Mouse (Mus musculus): ENCODE data around the gene Olfr97. TPM values are rescaled to one million over a fixed set of nuclear protein-coding genes. Genes with fewer than 3 reads are reported as not detected.

Olfr97 gene
- polyA plus RNA-seq, 1 experiment from 2014 or later = not detected

DNA sequence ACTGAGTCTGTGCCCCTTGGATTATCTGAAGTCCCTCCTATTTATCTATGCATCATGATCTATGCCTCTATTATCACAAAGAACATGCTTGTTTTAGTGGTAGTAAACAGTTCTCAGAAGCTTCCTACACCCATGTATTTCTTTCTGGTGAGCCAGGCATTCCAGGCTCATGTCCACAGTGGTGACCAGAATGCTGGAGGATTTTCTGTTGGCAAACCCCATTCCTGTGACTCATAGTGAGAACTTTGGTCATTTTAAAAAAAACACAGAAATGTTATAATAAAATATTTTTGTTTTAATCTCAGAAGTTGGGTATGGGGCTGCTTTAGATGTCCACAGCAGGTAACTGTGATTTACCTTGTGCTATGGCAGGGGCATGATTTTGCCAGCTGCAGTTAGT, 12.3 kb upstream of the Olfr97 start:
- Histone ChIP-seq H3K36me3 (ENCODE audit: control insufficient read depth, insufficient read depth, low read length) (no peaks in the 10 kb centered on the region), H3K4me1 (ENCODE audit: control insufficient read depth, insufficient read depth, low read length) (no peaks in the 10 kb centered on the region), H3K27ac (replicated peaks; ENCODE audit: low read depth, low read length) (no peak overlapping the region), H3K4me2 (ENCODE audit: low read depth, low read length) (no peak overlapping the region), H3K27me3 (replicated peaks; ENCODE audit: control insufficient read depth, insufficient read depth, low read length) (no peaks in the 10 kb centered on the region), H3K9ac (ENCODE audit: low read depth, low read length) (no peak overlapping the region), H3K4me3 (ENCODE audit: low read depth, low read length) (no peak overlapping the region), H3K9me3 (ENCODE audit: control insufficient read depth, low read length) (no peaks in the 10 kb centered on the region)
- DNase-seq (ENCODE audit: low spot score) (no peak), ATAC-seq (ENCODE audit: low read depth) (no peak)

GRCm38 (mm10) chr17:37246715-37247114, 9.6 kb upstream of the Olfr97 start:
- no peak overlapping the region for H3K4me2 ChIP-seq (ENCODE audit: low read depth, low read length)
- DNase-seq (ENCODE audit: low spot score) = peak; percentile 4
- no peaks in the 10 kb centered on the region for H3K4me1 ChIP-seq (ENCODE audit: control insufficient read depth, insufficient read depth, low read length)
- WGBS = 32% methylated on average over 5 of the region's 5 CpGs
- H3K4me3 ChIP-seq (ENCODE audit: low read depth, low read length) = no peak overlapping the region
- no peak overlapping the region for H3K9ac ChIP-seq (ENCODE audit: low read depth, low read length)
- ATAC-seq (ENCODE audit: low read depth) = 0 out of 2 replicates have a peak, but pooled peaks have one; percentile 41
- no peak overlapping the region for H3K27ac ChIP-seq (replicated peaks; ENCODE audit: low read depth, low read length)
- H3K36me3 ChIP-seq (ENCODE audit: control insufficient read depth, insufficient read depth, low read length) = no peaks in the 10 kb centered on the region
- H3K9me3 ChIP-seq (ENCODE audit: control insufficient read depth, low read length) = no peaks in the 10 kb centered on the region
- H3K27me3 ChIP-seq (replicated peaks; ENCODE audit: control insufficient read depth, insufficient read depth, low read length) = no peaks in the 10 kb centered on the region

GRCm38 (mm10) chr17:37242198-37242597, 5.1 kb upstream of the Olfr97 start:
- Histone ChIP-seq H3K9ac (ENCODE audit: low read depth, low read length) (no peak overlapping the region), H3K4me3 (ENCODE audit: low read depth, low read length) (no peak overlapping the region), H3K9me3 (ENCODE audit: control insufficient read depth, low read length) (no peaks in the 10 kb centered on the region), H3K36me3 (ENCODE audit: control insufficient read depth, insufficient read depth, low read length) (no peaks in the 10 kb centered on the region), H3K4me2 (ENCODE audit: low read depth, low read length) (no peak overlapping the region), H3K27me3 (replicated peaks; ENCODE audit: control insufficient read depth, insufficient read depth, low read length) (no peaks in the 10 kb centered on the region), H3K4me1 (ENCODE audit: control insufficient read depth, insufficient read depth, low read length) (no peaks in the 10 kb centered on the region), H3K27ac (replicated peaks; ENCODE audit: low read depth, low read length) (no peak overlapping the region)
- DNase-seq (ENCODE audit: low spot score) (no peak), ATAC-seq (ENCODE audit: low read depth) (no peak)
- WGBS = 56% methylated on average over 3 of the region's 3 CpGs

- Histone ChIP-seq H3K4me3 (ENCODE audit: low read depth, low read length) (no peak overlapping the region), H3K9ac (ENCODE audit: low read depth, low read length) (no peak overlapping the region), H3K9me3 (ENCODE audit: control insufficient read depth, low read length) (peaks cover 6% of the 10 kb centered on the region; the same call in 1 of the 2 replicates), H3K4me2 (ENCODE audit: low read depth, low read length) (no peak overlapping the region), H3K27me3 (replicated peaks; ENCODE audit: control insufficient read depth, insufficient read depth, low read length) (no peaks in the 10 kb centered on the region), H3K36me3 (ENCODE audit: control insufficient read depth, insufficient read depth, low read length) (no peaks in the 10 kb centered on the region), H3K4me1 (ENCODE audit: control insufficient read depth, insufficient read depth, low read length) (no peaks in the 10 kb centered on the region), H3K27ac (replicated peaks; ENCODE audit: low read depth, low read length) (no peak overlapping the region)
- WGBS = 26% methylated on average over 1 of the region's 1 CpGs
- no peak for DNase-seq (ENCODE audit: low spot score)
- no peak for ATAC-seq (ENCODE audit: low read depth)
These were observed 15.3 kb downstream of the Olfr97 start for GRCm38 (mm10) chr17:37221879-37222278.

DNA sequence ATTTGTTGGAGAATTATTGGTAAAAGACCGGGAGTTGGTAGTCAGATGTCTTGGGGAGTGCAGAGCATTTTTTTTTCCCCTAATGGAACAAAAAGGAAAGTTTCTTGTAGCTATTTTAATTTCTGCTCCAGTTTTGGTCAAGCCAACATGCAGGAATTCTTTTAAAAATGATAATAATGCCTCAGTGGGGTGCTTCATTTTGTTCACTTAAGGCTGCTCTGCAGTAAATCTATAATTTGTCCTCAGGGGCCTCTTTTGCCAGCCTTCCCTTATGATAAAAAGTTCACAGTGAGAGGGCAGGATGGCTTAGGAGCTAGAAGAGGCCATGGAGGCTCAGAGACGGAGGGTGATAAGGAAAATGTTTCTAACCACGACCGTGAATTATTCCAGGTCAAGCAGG, 17.3 kb downstream of the Olfr97 start, which contains the start of gene Olfr96:
Gene Olfr96, plus strand, starts transcription at position 301 of the 400 bp plus-strand sequence.
- Histone ChIP-seq H3K9me3 (ENCODE audit: control insufficient read depth, low read length) (peaks cover 6% of the 10 kb centered on the region; the same call in 1 of the 2 replicates), H3K27me3 (replicated peaks; ENCODE audit: control insufficient read depth, insufficient read depth, low read length) (no peaks in the 10 kb centered on the region), H3K27ac (replicated peaks; ENCODE audit: low read depth, low read length) (no peak within 1 kb of the TSS), H3K4me1 (ENCODE audit: control insufficient read depth, insufficient read depth, low read length) (no peaks in the 10 kb centered on the region), H3K36me3 (ENCODE audit: control insufficient read depth, insufficient read depth, low read length) (no peaks in the 10 kb centered on the region), H3K4me3 (ENCODE audit: low read depth, low read length) (no peak within 1 kb of the TSS), H3K4me2 (ENCODE audit: low read depth, low read length) (no peak within 1 kb of the TSS), H3K9ac (ENCODE audit: low read depth, low read length) (no peak within 1 kb of the TSS)
- no peak for DNase-seq (ENCODE audit: low spot score)
- 65% methylated on average over 4 of the region's 4 CpGs for WGBS
- no peak for ATAC-seq (ENCODE audit: low read depth)

- no peaks in the 10 kb centered on the region for H3K4me1 ChIP-seq (ENCODE audit: control insufficient read depth, insufficient read depth, low read length)
- 85% methylated on average over 3 of the region's 3 CpGs for WGBS
- peaks cover 6% of the 10 kb centered on the region; the same call in 1 of the 2 replicates for H3K9me3 ChIP-seq (ENCODE audit: control insufficient read depth, low read length)
- ATAC-seq (ENCODE audit: low read depth) (no peak), DNase-seq (ENCODE audit: low spot score) (no peak)
- no peak overlapping the region for H3K9ac ChIP-seq (ENCODE audit: low read depth, low read length)
- H3K4me3 ChIP-seq (ENCODE audit: low read depth, low read length) = no peak overlapping the region
- no peak overlapping the region for H3K4me2 ChIP-seq (ENCODE audit: low read depth, low read length)
- no peaks in the 10 kb centered on the region for H3K36me3 ChIP-seq (ENCODE audit: control insufficient read depth, insufficient read depth, low read length)
- no peak overlapping the region for H3K27ac ChIP-seq (replicated peaks; ENCODE audit: low read depth, low read length)
- no peaks in the 10 kb centered on the region for H3K27me3 ChIP-seq (replicated peaks; ENCODE audit: control insufficient read depth, insufficient read depth, low read length)
These were observed 18.6 kb downstream of the Olfr97 start for GRCm38 (mm10) chr17:37218486-37218885.

GRCm38 (mm10) chr17:37213018-37213417, 24.1 kb downstream of the Olfr97 start, which contains the start of gene Olfr95:
Olfr95 (minus strand) TSS chr17:37213118.
- Histone ChIP-seq H3K4me1 (ENCODE audit: control insufficient read depth, insufficient read depth, low read length) (no peaks in the 10 kb centered on the region), H3K4me3 (ENCODE audit: low read depth, low read length) (no peak within 1 kb of the TSS), H3K9ac (ENCODE audit: low read depth, low read length) (no peak within 1 kb of the TSS), H3K27me3 (replicated peaks; ENCODE audit: control insufficient read depth, insufficient read depth, low read length) (peaks cover 24% of the 10 kb centered on the region), H3K9me3 (ENCODE audit: control insufficient read depth, low read length) (peaks cover 6% of the 10 kb centered on the region; the same call in 1 of the 2 replicates), H3K4me2 (ENCODE audit: low read depth, low read length) (no peak within 1 kb of the TSS), H3K27ac (replicated peaks; ENCODE audit: low read depth, low read length) (no peak within 1 kb of the TSS), H3K36me3 (ENCODE audit: control insufficient read depth, insufficient read depth, low read length) (no peaks in the 10 kb centered on the region)
- 64% methylated on average over 3 of the region's 3 CpGs for WGBS
- DNase-seq (ENCODE audit: low spot score) = no peak
- no peak for ATAC-seq (ENCODE audit: low read depth)

- whole genome bisulfite sequencing = 20% methylated on average over 40 of the region's 40 CpGs
- Histone ChIP-seq H3K4me2 (ENCODE audit: low read depth, low read length) (peak overlapping the region; percentile 39), H3K27me3 (replicated peaks; ENCODE audit: control insufficient read depth, insufficient read depth, low read length) (peaks cover 24% of the 10 kb centered on the region), H3K9ac (ENCODE audit: low read depth, low read length) (no peak overlapping the region), H3K36me3 (ENCODE audit: control insufficient read depth, insufficient read depth, low read length) (no peaks in the 10 kb centered on the region), H3K4me3 (ENCODE audit: low read depth, low read length) (peak overlapping the region; percentile 16), H3K9me3 (ENCODE audit: control insufficient read depth, low read length) (no peaks in the 10 kb centered on the region), H3K4me1 (ENCODE audit: control insufficient read depth, insufficient read depth, low read length) (no peaks in the 10 kb centered on the region), H3K27ac (replicated peaks; ENCODE audit: low read depth, low read length) (no peak overlapping the region)
- ATAC-seq (ENCODE audit: low read depth) (no peak), DNase-seq (ENCODE audit: low spot score) (no peak)
These were observed 26.0 kb downstream of the Olfr97 start for GRCm38 (mm10) chr17:37210884-37211768.

DNA sequence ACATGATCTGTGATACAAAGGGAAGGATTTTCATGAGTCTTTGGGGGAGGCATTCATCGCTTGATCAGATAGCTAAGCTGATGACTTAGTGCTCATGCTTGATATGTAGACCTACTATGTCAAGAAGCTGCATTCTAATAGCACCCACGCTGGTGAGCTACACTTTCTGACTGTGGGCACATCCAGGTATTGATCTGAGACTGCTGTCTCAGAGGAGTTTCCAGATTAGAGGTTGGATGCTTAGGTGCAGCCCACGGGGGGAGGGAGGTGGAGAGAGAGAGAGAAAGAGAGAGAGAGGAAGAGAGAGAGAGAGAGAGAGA, 33.3 kb downstream of the Olfr97 start:
- Histone ChIP-seq H3K36me3 (ENCODE audit: control insufficient read depth, insufficient read depth, low read length) (no peaks in the 10 kb centered on the region), H3K4me1 (ENCODE audit: control insufficient read depth, insufficient read depth, low read length) (no peaks in the 10 kb centered on the region), H3K9ac (ENCODE audit: low read depth, low read length) (no peak overlapping the region), H3K4me2 (ENCODE audit: low read depth, low read length) (no peak overlapping the region), H3K9me3 (ENCODE audit: control insufficient read depth, low read length) (no peaks in the 10 kb centered on the region), H3K4me3 (ENCODE audit: low read depth, low read length) (no peak overlapping the region), H3K27me3 (replicated peaks; ENCODE audit: control insufficient read depth, insufficient read depth, low read length) (no peaks in the 10 kb centered on the region), H3K27ac (replicated peaks; ENCODE audit: low read depth, low read length) (no peak overlapping the region)
- 31% methylated on average over 3 of the region's 3 CpGs for WGBS
- DNase-seq (ENCODE audit: low spot score) = no peak
- ATAC-seq (ENCODE audit: low read depth) = no peak

Data from embryonic facial prominence, embryonic 14.5 days (tissue).